Mouse (Mus musculus): ENCODE measurements around the gene Lrmda.

DNA sequence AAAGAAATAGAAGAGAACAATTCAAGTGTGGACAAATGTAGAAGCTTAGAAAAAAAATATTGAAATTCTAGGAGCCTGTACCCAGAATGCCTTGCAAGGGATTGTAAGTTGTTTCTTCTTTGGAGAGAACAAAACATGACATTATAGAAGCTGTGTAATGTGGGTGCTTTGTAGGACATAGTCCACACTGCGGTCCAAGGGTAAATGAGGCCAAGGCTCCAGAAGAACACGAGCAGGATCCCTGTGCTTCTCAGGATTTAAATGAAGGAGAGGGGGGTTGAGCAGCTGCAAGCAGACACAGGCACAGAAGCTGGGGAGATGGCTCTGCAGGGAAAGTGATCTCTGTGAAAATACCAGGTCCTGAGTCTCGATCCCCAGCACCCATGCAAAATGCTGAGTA, 643.0 kb downstream of the Lrmda start:
- TF ChIP-seq POLR2A (IDR thresholded peaks at IDR 0.05; ENCODE audit: borderline replicate concordance, low read depth, low read length) (no peak), CTCF (IDR thresholded peaks at IDR 0.05; ENCODE audit: low read depth, low read length) (no peak)
